Mouse (Mus musculus) ovary, postnatal 14 days (tissue): ENCODE data around the gene Ptpn18.
A peak's percentile ranks its signal among the peaks of the same experiment; 100 is the strongest.

Source experiments
- DNase-seq: peaks from one replicate; pipeline ENCODE4 v3.0.0; 2022; ENCODE audit warnings: low spot score

Gene Ptpn18

DNA sequence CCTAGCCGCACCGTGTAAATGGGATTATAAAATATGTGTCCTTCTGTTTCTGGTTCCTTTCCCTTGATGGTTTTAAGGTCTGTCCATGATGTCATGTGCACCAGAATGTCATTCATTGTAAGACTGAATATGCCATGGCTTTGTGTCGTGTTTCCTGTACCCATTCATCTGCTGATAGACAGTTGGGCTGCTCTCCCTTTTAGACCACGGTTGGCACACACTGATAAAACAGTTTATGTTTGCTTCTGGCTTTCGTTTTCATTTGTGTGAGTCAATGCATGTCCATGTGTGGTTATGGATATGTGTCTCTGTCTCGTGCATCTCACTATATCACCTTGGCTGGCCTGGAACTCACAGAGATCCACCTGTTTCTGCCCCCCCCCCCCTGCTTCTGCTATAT, 5.9 kb downstream of the Ptpn18 start:
- no peak for DNase-seq

- DNase-seq: no peak
Measured at GRCm38 (mm10) chr1:34468051-34468450, 8.5 kb downstream of the Ptpn18 start.

GRCm38 (mm10) chr1:34468500-34468899, 8.9 kb downstream of the Ptpn18 start:
- DNase-seq: no peak

GRCm38 (mm10) chr1:34469801-34470200, 10.2 kb downstream of the Ptpn18 start:
- DNase-seq: no peak

- peak; percentile 11 for DNase-seq
Measured at GRCm38 (mm10) chr1:34472427-34473300, 13.1 kb downstream of the Ptpn18 start.

- DNase-seq: no peak
Measured at GRCm38 (mm10) chr1:34478891-34479655, 19.5 kb downstream of the Ptpn18 start.

- DNase-seq: no peak
Measured at GRCm38 (mm10) chr1:34480801-34481200, 21.2 kb downstream of the Ptpn18 start.

DNA sequence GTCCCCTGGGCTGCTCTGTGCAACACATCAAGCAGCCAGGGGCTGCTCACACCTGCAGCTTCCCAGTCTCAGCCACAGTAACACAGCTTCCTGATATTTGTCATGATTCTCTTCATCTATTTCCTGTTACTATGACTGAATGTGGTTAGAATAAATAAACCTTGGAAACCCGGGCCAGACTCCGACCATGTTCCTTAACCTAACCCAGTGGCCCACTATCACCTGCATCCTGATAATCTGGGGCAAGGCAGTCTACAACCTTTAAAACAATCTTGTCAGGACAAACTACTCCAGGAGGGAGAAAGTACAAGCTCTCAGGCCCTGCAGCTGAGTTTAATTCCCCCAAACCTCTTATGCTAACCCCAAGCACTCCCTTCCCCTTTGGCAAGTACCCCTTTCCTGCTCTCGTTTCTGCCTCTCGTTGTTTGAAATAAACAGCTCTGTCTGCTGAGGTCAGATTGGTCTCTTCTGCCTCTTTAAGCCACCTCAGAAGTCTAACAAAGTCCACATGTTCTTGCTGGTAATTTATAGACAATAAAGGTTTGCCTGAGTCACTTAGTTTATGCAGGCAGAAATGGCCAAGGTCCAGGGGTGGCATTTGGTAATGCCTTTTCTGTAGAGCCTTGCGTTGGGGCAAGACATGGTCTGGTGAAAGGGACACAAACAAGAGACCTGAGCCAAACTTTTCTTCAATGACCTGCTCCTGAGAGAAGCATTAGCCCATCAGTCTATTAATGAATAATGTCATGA, 22.5 kb downstream of the Ptpn18 start:
- DNase-seq: no peak

DNA sequence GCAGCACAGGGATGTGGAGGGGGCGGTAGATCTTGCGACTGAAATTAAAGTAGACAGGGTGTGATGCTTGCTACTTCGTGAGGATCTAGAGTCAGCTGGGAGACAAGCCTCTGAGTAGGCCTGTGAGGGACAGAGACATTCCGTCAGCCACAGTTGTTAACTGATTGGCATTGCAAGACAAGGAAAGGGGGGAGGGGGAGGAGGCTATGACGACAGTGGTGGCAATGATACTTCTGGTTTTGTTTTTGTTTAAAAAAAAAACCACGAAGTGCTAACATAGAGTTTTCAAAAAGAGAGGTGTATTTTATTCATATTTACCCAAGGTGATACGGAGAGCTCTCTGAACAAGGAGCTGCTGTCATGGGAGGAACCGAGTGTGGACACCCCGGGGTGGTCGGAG, 24.9 kb downstream of the Ptpn18 start:
- no peak for DNase-seq

GRCm38 (mm10) chr1:34485461-34486188, 26.1 kb downstream of the Ptpn18 start:
- DNase-seq: peak; percentile 18

DNA sequence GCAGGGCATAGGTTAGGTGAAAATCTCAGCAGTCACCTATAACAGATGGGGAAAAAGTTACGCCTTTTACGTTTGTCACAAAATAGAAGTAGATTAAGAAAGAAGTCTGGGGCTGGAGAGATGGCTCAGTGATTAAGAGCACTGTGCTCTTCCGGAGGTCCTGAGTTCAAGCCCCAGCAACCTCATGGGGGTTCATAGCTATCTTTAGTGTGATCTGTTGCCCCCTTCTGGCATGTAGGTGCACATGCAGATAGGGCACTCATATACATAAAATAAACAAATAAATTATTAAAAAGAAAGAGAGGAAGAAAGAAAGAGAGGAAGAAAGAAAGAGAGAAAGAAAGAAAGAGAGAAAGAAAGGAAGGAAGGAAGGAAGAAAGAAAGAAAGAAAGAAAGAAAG, 27.8 kb downstream of the Ptpn18 start:
- DNase-seq: no peak

DNA sequence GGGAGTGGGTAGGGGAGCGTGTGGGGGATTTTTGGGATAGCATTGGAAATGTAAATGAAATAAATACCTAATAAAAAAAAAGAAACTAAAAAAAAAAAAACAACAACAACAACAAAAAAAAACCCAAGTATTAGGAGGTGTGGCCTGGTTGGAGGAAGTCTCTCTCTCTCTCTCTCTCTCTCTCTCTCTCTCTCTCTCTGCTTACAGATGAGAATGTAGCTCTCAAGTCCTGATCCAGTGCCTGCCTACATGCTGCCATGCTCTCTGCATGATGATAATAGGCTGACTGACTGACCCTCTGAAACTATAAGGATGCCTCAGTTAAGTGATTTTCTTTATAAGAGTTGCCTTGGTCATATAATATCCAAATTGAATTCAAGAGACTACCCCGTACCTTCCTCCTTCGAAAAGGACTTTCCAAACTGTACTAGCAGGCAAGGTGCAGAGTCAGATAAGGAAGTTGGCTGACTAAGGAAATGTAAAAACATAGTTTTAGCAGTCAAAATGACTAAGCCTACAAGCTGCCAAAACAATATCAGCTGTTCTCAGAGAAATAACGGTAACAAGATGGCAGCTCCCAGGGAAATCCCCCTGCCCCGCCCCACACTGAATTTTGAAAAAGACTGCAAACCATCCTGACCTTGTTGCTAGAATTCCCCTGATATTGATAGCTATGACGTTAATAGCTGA, 30.4 kb downstream of the Ptpn18 start:
- no peak for DNase-seq

DNA sequence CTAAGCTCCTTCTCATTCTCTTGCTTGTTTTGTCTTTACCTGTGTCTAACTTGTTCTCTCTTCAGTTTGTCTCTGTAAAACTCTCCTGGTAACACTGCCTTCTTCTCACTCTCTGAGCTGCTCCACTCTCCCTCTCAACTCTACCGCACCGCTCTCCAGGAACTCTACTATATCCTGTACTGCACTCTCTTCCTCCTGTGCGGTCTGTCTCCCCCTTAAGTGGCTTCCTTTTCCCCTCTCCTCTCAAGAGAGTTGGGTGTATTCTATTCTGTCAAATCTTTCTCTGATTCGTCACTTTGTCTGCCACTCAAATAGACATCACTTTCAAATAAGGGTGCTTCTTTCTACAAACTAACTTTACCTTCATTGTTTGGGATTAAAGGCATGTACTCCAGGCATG, 31.9 kb downstream of the Ptpn18 start:
- no peak for DNase-seq

GRCm38 (mm10) chr1:34502991-34503390, 43.4 kb downstream of the Ptpn18 start:
- no peak for DNase-seq

DNA sequence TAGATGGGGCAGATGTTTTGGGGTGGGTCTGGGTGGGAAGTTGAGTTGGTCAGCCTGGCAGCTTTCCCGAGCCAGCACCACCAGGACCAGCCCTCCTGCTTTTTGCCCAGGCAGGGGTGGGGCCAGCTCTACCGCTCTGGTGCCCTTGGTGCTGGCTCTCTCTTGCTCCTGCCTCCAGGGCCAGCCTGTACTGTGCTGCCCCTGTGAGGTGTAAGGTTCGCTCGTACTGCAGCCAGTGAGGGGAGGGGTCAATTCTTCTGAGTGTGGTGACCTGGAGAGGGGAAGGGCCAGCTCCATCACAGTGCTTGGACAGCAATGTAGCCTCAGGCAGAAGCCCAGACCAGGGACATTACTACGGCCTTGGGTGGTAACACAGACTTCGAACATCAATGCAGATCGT, 45.7 kb downstream of the Ptpn18 start:
- DNase-seq: no peak

DNA sequence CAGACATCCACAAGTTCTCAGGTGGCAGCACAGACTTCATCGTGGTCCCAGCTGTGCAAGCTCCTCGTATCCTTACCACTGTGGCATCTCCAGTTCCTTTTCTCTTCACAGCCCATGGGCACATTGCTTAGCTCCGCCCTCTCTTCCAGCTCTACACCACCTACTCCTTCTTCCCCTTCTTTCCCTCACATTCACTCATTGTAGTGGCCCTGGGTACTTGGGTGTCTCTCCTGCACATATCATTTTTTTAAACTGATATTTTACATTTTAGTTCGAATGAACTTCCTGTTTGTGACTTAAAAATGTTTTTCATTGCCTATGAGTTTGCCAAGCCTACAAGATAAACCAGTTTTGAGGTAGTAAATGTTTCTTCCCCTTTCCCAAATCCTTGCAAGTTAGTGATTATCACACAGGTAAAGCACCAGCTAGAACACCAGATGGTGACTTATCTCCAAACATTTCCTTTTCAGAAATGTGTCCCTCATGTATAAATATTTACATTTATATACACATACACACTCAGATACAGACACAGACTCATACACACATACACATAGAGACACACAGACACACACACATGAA, 46.5 kb downstream of the Ptpn18 start:
- DNase-seq: no peak

DNA sequence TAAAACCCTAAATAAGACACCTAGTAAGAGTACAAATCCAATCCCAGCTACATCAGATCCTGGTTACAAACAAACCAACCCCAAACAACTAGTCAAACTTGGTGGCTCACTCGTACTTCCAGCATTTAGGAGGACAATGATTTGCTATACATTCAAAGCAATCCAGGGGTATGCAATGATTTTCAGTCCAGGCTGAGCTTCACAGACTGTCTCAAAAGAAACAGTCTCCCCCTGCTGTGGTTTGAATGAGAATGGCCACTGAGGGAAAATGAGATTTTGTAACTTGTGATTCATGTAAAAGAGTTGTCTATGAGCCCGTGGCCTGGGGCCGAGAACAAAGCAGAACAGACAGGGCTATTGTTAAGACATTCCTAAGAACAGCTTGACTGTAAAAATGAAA, 48.4 kb downstream of the Ptpn18 start:
- DNase-seq: no peak

DNA sequence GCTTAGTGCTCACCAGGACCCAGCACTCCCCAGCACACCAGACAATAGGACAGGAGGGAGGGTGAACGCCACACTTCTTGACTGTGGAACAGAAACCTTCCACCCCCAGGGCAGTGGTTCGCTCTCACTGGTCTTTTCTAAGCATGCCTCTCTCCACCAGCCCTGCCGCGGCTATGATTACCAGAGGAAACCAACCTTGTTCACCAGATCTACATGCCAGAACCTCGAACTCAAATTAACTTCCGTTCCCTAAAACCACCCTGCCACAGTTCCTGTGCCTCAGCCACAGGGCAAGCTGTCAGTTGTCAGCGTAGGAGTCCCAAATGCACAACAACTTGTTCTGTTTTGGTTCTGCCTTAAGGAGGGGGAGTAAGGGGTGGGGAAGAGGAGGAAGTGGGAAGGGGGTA, 51.0 kb downstream of the Ptpn18 start:
- DNase-seq: no peak

DNA sequence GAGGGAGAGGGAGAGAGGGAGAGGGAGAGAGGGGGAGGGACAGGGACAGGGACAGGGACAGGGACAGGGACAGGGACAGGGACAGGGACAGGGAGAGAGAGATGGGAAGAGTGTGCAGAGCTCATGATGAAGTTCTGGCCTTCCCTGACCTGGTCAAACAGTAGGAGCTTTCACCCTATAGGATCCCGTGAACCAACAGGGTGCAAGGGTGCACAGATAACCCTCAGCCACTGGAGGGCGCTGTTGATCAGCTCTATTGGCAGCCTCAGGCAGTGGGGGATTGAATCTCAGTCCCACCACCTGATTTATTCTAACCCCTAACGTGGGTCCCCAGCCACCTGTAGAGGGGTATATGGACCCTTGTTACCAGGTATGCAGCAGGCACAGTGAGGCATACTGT, 51.5 kb downstream of the Ptpn18 start:
- DNase-seq: peak; percentile 36

GRCm38 (mm10) chr1:34513068-34513467, 53.5 kb downstream of the Ptpn18 start:
- no peak for DNase-seq

- no peak for DNase-seq
Measured at GRCm38 (mm10) chr1:34516595-34516994, 57.0 kb downstream of the Ptpn18 start.
